ENCODE assay signal across 8 mouse cellular contexts in the genomic region with DNA sequence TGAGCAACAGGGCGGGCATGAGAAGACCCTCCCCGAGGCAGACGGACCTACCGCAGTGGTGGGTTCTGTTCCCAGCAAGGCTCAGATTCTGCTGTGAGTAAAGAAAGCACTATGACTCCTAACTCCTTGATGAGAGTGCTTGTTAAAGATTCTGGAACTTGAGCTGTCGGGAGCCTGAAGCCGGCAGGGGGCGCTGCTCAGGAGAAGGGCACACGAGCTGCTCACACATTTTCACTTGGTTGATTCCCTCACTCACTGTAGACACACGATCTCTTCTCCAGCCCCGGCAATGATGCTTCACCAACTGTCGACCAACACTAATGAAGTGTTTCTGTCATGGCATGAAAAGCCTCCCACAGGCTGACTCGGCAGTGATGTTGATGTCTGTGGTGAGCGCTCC.
DNase-seq lines count a peak whose midpoint lies in the region; ATAC-seq and TF ChIP-seq lines count a peak whose summit lies in the region.

No protein-coding gene starts in this region.

- H3K27ac ChIP-seq in ES-Bruce4 (ENCODE audit: insufficient read depth, low read length) = no peak overlapping the region
- no peak overlapping the region for H3K27ac ChIP-seq in cerebellum, adult 2 months (ENCODE audit: insufficient read depth, low read length)
- no peak overlapping the region for H3K27ac ChIP-seq in lung, postnatal 0 days (ENCODE audit: low read length)
- no peak overlapping the region for H3K27ac ChIP-seq in hindbrain, embryonic 13.5 days

- peak; percentile 3 to 11 for DNase-seq in B cell, adult 2 months
- peak; percentile 21 to 29 for DNase-seq in cerebellum, adult 2 months
- DNase-seq in frontal cortex, postnatal 36 days (ENCODE audit: low spot score in 2 of 2) = peak; percentile 58 to 60
- peak; percentile 78 for DNase-seq in layer of hippocampus, adult 11-12 months (ENCODE audit: low spot score)
- DNase-seq in lung, postnatal 0 days (ENCODE audit: low spot score) = peak; percentile 44
- peak; percentile 4 for DNase-seq in skeletal muscle tissue, adult 2 months (ENCODE audit: low read depth, low spot score)

- H3K9me3 ChIP-seq in ES-Bruce4 (replicated peaks; ENCODE audit: control insufficient read depth, insufficient read depth, low read length, poor library complexity, severe bottlenecking) = no peaks in the 10 kb centered on the region
- no peaks in the 10 kb centered on the region for H3K9me3 ChIP-seq in lung, postnatal 0 days (ENCODE audit: low read length)
- H3K9me3 ChIP-seq in hindbrain, embryonic 13.5 days = no peaks in the 10 kb centered on the region

- peak; percentile 81 for TF ChIP-seq CTCF in ES-Bruce4 (IDR thresholded peaks at IDR 0.05; ENCODE audit: low read depth, low read length)
- peak; percentile 55 for TF ChIP-seq CTCF in cerebellum, adult 2 months (IDR thresholded peaks at IDR 0.05; ENCODE audit: borderline replicate concordance, insufficient read depth, low read depth, low read length)
- TF ChIP-seq CTCF in lung, postnatal 0 days (IDR thresholded peaks at IDR 0.05) = peak; percentile 73

- TF ChIP-seq POLR2A in ES-Bruce4 (IDR thresholded peaks at IDR 0.05; ENCODE audit: insufficient read depth, low read length) = no peak
- no peak for TF ChIP-seq POLR2A in cerebellum, adult 2 months (IDR thresholded peaks at IDR 0.05; ENCODE audit: borderline replicate concordance, insufficient read depth, low read length)

- H3K9ac ChIP-seq in ES-Bruce4 (ENCODE audit: low read depth, poor library complexity, severe bottlenecking) = no peak overlapping the region
- no peak overlapping the region for H3K9ac ChIP-seq in lung, postnatal 0 days (replicated peaks; ENCODE audit: low read depth)
- no peak overlapping the region for H3K9ac ChIP-seq in hindbrain, embryonic 13.5 days

- H3K4me2 ChIP-seq in lung, postnatal 0 days (replicated peaks; ENCODE audit: low read depth, low read length) = no peak overlapping the region
- H3K4me2 ChIP-seq in hindbrain, embryonic 13.5 days = no peak overlapping the region

- no peaks in the 10 kb centered on the region for H3K36me3 ChIP-seq in ES-Bruce4 (ENCODE audit: control insufficient read depth, insufficient read depth, low read length, poor library complexity, severe bottlenecking)
- H3K36me3 ChIP-seq in lung, postnatal 0 days (ENCODE audit: insufficient read depth, low read length) = no peaks in the 10 kb centered on the region
- H3K36me3 ChIP-seq in hindbrain, embryonic 13.5 days = no peaks in the 10 kb centered on the region

- H3K4me3 ChIP-seq in ES-Bruce4 (ENCODE audit: low read depth, low read length) = no peak overlapping the region
- no peak overlapping the region for H3K4me3 ChIP-seq in cerebellum, adult 2 months (replicated peaks; ENCODE audit: insufficient read depth, low read depth, low read length)
- H3K4me3 ChIP-seq in lung, postnatal 0 days (ENCODE audit: low read depth, low read length) = no peak overlapping the region
- no peak overlapping the region for H3K4me3 ChIP-seq in hindbrain, embryonic 13.5 days

- peaks cover 2% of the 10 kb centered on the region for H3K4me1 ChIP-seq in ES-Bruce4 (ENCODE audit: control insufficient read depth, insufficient read depth, low read length)
- H3K4me1 ChIP-seq in cerebellum, adult 2 months (ENCODE audit: control insufficient read depth, insufficient read depth, low read length) = no peaks in the 10 kb centered on the region
- no peaks in the 10 kb centered on the region for H3K4me1 ChIP-seq in lung, postnatal 0 days (ENCODE audit: insufficient read depth, low read depth, low read length)
- H3K4me1 ChIP-seq in hindbrain, embryonic 13.5 days (replicated peaks) = peaks cover 9% of the 10 kb centered on the region

- H3K27me3 ChIP-seq in ES-Bruce4 (ENCODE audit: control insufficient read depth, insufficient read depth, low read length, poor library complexity, severe bottlenecking) = no peaks in the 10 kb centered on the region; the same call in 1 of the 2 replicates
- no peaks in the 10 kb centered on the region; the same call in 1 of the 2 replicates for H3K27me3 ChIP-seq in cerebellum, adult 2 months (ENCODE audit: control insufficient read depth, insufficient read depth, low read length)
- H3K27me3 ChIP-seq in lung, postnatal 0 days (replicated peaks; ENCODE audit: insufficient read depth, low read length) = no peaks in the 10 kb centered on the region
- H3K27me3 ChIP-seq in hindbrain, embryonic 13.5 days = no peaks in the 10 kb centered on the region

- TF ChIP-seq EP300 in ES-Bruce4 (IDR thresholded peaks at IDR 0.05; ENCODE audit: insufficient read depth, low read depth, low read length) = no peak
- no peak for TF ChIP-seq EP300 in lung, postnatal 0 days (IDR thresholded peaks at IDR 0.05)

- no peak for ATAC-seq in lung, postnatal 0 days
- no peak for ATAC-seq in hindbrain, embryonic 13.5 days (ENCODE audit: low FRiP score)

- WGBS in cerebellum, adult 2 months = 30% methylated on average over 13 of the region's 13 CpGs
- 18% methylated on average over 13 of the region's 13 CpGs for WGBS in lung, postnatal 0 days
- 34% methylated on average over 13 of the region's 13 CpGs for WGBS in hindbrain, embryonic 13.5 days

Comparison
In these comparisons a context has a peak if more than half of its experiments do, and no peak if none do; other contexts are left out.
1. DNase-seq: peak in every context shown above with its lines; median percentile 78 in layer of hippocampus, adult 11-12 months; 59 in frontal cortex, postnatal 36 days; 44 in lung, postnatal 0 days; 25 in cerebellum, adult 2 months; 7 in B cell, adult 2 months; 4 in skeletal muscle tissue, adult 2 months.